Mouse (Mus musculus) liver (tissue): ENCODE measurements around the gene Clec2g.
A peak's percentile ranks its signal among the peaks of the same experiment; 100 is the strongest.
"Not testable (repeated sequence)": the region's sequence is repeated elsewhere in the genome, so short reads cannot be mapped to it uniquely, and the experiment has no call there.

Experiments
- DNase-seq: peaks from one replicate; pipeline ENCODE4 v3.0.0-alpha.2; 2020; ENCODE audit warnings: mixed read lengths

Gene Clec2g

DNA sequence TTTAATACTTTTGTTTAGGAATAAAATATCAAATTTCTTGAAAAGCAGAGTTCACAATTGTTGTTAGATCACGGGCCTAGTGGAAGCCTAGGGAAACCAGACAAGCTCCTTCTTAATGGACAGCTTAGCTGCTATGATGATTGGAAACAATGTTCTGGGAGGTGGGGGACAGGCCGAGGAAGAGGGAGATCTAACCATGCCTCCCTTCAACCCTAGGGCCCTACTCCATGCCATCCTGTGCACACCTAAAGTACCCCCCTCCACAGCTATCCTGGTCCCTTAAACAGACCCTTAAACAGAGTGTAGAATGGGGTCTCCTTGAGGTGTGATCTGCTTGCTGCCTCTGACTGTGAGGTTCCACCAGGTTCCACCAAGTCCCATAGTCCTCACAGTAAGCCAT is 38.0 kb downstream of the Clec2g start:
- no peak for DNase-seq

DNA sequence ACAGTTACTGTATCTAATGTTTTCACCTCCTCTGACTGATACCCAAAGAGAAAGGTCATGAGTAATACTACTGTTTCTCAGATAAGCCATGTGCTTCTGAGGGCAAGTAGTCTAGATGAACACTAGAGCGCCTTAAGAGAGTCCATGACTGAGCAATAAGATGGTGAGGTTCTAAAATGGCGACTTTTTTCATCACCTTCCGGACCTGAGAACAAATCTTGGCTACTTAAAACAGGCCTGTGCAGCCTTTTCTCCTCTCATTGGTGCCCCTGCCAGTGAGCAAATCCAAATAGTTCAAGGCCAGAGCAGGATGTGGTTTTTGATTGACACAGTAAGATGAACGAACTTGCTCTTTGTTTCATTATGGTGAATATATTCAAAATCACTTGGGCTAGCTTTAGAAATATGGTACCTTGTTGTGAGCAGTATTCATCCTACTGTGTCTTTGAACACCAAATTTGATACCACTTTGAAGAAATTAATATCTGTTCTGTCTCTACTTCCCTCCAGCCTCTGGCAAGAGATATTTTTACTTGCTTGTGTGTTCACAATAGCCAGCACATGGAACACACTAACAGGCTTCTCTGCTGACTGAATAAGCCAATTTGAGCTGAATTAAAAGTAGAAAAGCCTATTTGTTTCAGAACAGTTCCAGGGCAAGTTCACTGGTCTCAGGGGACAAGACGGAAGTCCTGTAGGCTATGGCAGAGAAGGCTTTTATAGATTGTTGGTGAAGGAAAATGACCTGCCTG is 38.7 kb downstream of the Clec2g start:
- no peak for DNase-seq

DNA sequence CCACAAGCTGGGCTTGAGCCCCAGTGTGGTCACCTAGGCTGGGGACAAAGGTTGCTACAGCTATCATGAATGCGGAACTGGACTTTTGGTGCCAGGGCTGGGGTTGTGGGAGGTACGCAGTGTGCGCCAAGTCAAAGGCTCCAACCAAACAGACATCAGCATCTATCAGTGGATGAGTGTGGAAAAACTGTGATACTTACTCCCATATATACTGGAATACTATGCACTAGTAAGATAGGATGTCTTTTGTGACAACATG is 39.2 kb downstream of the Clec2g start:
- no peak for DNase-seq

DNA sequence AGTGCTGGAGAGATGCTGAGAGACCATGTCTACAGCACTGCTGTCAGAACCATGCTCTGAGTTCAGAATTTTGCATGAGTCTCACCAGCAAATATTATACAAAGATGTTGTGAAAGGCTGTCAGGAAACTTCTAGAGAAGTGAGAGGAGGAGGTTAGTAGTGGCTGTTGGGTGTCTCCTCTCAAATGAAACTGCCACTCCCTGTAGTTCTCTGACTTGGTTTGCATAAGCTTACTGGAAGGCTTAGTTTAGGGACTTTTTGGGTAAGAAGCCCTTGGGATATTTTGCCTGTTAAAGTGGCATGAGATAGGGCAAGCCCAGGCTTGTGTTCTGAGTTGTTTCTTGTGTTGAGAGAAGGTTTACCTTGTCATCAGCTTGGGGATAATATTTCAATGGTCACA is 40.7 kb downstream of the Clec2g start:
- DNase-seq: not testable (repeated sequence)

DNA sequence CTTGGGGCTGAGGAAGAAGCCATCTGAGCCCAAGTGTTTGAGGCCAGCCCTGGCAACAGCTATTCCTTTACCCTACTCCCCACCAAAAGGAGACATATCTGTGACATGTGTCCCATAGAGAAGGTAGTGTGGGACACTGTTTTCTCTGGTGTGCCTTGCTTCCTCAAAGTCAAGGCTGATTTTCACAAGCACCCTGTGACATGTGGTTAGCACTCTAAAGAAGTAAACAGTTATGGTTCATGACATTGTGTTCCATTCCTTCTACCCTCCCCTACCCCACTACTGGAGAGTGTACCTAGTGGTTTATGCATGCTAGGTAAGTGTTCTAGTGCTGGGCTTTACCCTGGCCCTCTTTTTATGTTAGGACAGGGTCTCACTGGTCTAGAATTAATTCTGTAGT is 42.0 kb downstream of the Clec2g start:
- DNase-seq: no peak

DNA sequence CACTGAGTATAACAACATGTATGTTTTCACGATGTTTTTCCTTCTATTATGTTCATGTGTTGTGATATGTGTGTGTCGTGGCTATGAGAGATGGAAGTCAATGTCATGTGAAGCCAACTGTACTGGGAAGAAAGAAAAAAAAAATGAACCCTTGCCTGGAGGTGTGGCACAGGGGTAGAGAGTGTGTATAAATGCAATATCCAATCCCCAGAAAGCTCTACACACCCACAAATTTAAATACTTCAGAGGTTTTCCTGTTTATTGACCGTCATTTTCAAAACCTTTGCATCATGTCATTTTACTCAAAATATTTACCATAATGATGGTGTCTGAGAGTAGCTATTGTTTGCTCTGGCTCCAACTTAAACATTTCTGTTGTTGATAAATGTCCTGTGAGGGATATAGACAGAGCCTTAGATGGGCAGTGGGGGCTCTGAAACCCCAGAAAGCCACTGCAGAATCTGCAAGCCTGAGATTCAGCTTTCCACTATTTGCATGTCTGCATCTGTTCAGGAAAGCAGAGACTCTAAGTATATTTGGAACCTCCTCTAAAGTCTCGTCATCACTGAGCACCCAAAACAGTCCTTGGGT is 47.9 kb downstream of the Clec2g start:
- not testable (repeated sequence) for DNase-seq

DNA sequence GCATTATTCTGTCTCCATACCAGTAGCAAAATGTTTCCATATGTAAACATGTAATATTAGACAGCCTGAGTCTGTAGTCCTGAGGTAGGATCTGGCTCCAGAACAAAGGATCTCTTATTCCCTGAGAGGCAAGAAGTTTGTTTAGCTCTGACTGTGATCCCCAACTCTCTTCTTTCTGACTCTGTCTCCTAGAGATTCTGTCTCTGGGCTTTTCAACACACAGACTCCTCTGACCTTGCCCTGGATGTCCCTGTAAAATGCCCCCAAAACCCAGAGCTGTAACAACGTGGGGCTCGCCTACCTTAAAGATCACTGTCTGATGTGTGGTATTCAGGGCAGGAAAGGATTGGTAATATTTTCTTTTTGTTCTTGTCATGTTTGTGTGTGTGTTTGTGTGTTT is 58.2 kb downstream of the Clec2g start:
- no peak for DNase-seq

DNA sequence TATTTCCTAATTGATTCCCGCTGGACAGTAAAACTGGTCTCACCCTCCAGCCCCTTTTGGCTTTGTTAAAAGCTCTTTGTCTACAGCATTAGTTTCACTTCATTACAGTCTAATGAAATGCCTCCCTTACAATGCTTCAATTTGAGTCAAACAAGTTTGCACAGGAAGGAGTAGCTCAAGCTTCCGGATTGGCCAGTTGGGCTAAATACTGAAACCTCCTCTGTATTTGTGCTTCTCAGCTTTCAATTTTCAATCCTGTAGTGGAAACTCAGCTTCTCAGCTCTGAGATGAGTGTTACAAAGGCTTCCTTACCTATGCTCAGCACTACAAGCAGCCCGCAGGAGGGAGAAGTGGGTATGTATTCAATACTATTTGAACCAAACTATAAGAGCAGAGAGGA is 58.6 kb downstream of the Clec2g start:
- DNase-seq: no peak

DNA sequence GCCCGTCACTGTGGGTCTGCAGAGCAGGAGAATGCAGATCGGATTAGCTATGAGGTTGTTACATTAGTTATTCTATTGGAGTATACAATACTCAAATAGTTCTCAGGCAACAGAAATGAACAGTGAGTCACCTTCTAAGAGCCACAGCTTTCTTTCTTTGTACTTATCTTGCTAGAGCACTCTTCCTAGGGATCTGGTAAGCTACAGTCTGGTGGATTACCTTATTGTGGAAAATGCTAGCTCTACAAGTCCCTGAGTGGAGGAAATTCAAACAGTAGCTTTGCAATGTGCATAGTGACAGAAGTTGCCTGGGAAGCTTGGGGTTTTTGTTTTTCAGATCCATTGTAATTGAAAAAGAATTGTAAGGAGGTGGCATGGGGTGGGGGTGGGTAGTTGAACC is 59.0 kb downstream of the Clec2g start:
- DNase-seq: no peak

DNA sequence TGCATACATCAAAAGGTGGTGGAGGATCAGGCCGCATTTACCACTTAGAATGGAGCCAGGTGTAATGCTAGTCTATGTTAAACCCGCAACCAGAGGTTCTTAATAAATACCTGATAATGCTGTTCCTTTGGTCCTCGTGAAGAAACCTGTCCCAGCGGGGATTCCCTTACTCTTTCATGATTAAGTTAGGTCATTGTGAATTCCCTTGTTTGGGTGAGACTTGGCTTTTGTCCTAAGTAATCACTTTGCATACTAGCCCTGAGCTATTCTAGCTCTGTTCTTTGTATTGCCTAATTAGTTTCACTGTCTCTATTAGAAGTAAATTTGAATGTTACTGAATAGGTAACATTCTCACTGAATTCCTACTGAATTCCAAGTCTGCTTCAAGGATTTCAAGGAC is 60.2 kb downstream of the Clec2g start:
- no peak for DNase-seq

DNA sequence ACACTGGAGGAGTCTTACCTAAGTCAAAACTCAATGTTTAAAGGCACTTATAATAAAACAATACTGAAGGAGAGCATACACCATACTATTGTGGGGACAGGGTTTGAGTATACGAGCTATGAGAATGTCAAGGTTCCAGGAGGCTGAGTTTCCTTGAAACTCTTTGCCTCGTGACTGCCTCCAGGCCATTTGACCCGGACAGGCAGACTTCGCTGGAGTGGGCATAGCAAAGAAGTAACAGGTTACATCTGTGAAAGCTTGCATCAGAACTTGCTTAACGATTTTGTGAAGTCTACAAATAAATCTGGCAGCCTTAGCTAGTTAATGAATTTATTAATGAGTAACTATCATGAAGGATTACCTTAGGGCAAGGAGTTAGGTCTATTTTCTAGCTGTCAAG is 60.6 kb downstream of the Clec2g start:
- DNase-seq: no peak

DNA sequence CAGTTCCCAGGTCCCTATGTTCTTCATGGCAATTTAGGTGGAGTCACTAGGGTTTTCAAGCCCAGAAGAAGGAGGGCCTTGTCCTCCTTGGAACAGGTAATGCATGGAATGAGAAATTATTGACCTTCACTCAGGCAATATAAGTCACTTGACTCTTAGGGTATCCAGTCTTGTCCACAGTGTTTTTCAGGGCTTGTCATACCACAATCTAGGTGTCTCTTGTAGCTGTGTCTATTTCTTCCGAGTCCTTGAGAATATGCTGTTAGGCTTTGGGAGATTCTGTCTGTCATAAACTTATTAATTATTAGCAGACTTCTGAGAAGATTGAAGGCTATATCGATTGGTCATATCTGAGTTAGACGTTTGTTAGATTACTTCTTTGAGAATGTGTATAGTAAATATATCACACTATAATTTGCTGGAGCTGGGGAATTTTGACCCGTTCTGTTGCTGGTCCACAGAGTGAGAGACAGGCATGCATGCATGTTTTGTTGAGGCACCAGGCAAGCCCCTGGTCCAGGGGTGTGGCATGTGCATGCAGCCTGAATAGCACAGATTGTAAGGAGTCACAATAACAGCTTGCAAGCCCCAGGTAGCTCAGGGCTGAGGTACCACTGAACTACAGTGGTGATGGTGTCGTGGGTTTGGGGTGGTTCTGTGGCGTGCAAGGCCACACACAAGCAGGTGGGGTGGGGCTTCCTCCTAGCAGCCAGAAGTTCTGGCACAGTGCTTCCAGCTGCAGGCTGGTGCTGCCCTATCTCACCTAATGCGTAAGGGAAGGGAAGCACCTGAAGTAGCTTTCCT is 61.3 kb downstream of the Clec2g start:
- DNase-seq: peak; percentile 4

DNA sequence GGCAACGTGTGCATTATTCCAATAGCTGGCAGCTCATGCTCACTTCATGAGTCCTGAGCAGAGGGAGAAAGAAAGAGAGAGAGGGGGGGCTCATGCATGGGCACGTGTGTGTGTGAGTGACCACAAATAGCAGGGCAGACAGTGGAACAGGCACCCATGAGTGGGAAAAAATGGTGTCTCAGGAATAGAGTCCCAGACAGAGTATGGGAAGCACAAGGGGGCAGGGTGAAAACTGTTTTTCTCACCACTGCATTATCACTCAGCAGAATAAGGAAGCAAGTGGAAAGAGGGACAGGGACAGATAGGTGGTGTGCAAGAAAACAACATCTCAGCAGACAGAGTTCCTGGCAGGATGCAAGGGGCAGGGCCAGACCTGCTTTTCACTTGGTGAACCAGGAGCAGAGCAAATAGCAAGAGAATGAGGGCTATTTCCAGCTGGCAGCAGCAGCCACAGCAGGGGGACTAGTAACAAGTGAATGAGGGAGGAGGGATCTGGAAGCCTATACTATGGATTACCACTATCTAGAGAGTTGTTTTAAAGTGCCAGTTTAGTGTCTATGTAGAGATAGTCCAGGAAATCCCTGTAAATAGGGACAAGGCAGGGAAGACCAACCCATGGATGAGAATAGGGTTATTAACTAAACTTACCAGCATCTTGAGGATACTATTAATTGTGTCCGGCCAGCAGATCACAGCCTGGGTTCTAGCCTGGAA is 62.0 kb downstream of the Clec2g start:
- peak; percentile 15 for DNase-seq

DNA sequence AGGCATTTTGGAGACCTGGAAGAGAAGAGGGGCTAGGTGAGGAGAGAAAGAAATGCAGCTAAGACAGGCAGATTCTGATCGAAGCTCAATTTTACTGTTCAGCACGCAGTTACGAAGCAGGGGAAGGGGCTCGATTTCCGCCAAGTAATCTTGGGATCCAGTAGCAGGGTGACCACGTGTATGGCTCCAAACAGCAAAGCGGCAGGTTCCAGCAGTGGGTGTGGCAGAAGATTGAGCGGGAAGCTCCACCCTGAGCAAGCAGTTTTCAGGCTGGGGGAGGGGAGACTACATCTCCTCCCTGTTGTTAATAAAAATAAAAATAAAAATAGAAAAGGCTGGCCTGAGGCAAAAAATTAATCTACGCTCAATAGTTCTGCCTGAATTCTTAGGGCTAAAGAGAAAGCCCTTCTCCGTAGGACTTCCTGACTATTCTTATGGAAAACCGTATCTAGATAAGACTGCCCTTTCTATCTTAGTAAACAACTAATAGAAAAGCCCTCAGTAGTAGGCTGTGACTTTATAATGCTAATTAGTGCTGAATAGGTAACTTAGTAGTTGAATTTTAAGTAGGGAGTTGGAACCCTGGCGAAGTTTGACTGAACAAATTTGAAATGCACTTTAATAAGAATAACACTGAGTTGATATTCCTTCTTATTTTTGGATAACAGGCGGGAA is 62.7 kb downstream of the Clec2g start:
- peak; percentile 67 for DNase-seq

DNA sequence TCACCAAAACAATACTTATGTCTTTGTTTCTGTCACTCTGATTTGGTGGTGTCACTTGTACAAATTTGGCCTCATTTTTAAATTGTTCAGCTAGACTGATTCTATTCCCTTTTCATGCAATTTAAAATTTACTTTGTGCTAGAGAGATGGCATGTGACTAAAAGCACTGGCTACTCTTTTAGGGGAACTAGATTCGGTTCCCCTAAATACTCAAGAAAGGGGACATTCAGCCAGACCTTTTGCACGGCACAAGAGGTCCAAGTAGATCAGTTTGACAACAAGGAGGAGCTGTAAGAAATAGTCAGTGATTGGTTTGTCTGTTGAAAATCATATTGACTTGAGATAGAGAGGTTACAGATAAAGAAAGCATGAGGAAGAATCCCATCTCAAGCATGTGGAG is 67.2 kb downstream of the Clec2g start:
- DNase-seq: no peak

DNA sequence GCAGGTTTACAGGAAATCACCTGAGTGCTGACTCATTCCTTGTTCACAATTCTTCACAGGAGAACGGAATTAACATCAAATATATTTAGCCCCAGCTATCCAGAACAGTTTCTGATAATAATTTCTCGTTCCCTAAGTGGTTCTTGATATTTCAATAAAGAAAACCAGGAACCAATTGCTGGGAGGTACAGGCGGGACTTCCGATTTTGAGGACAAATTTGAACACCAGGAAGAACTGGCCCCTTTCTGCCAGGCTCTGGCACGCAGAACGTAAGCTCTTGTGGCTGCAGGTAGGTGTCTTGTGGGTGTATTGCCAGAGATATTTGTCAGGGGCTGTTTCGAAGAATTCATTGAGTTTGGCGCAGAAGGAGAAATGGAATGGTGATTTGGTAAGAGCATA is 74.4 kb downstream of the Clec2g start:
- DNase-seq: no peak

DNA sequence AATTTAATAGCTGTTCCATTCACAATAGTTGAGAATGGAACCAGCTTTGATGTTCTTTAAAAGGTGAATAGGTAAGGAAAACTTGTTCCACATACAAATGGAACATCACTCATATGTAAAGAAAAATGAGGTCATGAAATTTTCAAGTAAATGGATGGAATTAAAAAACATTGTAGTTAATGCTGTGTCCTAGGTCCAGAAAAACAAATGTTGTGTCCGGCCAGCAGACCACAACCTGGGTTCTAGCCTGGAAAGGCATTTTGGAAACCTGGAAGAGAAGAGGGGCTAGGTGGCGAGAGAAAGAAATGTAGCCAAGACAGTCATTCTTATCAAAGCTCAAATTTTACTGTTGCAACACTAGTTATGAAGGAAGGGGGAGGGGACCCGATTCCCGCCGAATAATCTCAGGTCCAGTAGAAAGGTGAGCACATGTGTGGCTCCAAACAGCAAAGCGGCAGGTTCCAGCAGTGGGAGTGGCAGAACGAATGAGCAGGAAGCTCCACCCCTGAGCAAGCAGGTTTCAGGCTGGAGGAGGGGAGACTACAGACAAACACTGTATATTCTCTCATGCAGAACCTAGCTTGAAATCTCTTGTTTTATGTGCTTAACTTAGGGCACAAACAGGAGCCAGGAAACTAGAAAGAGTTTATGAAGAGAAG is 75.8 kb downstream of the Clec2g start:
- not testable (repeated sequence) for DNase-seq

DNA sequence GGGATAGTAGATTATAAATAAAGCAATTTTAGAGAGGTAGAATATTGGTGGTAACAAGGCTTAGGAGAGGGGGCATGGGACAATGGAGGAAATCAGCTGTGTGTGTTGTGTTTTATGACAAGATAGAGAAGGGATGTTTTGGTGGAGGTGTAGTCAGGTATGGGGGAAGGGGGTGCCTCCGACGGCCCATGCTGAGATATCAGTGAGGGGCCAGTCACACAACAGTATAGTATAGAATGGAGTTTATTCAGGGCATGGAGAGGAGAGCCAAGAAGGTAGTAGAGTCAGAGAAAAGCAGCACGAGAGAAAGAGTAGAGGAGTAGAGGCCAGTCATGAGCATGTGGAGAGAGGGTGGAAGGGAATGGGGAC is 76.3 kb downstream of the Clec2g start:
- no peak for DNase-seq

DNA sequence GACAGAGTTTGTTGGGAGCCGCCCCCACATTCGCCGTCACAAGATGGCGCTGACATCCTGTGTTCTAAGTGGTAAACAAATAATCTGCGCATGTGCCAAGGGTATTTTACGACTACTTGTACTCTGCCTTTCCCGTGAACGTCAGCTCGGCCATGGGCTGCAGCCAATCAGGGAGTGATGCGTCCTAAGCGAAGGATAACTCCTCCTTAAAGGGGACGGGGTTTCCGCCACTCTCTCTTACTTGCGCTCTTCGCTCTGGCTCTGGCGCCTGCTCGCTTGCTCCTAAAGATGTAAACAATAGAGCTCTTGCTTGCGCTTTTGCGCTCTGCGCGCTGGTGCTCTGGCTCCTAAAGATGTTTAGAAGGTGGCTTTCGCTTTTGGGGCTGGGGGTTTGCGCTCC is 77.8 kb downstream of the Clec2g start:
- not testable (repeated sequence) for DNase-seq

DNA sequence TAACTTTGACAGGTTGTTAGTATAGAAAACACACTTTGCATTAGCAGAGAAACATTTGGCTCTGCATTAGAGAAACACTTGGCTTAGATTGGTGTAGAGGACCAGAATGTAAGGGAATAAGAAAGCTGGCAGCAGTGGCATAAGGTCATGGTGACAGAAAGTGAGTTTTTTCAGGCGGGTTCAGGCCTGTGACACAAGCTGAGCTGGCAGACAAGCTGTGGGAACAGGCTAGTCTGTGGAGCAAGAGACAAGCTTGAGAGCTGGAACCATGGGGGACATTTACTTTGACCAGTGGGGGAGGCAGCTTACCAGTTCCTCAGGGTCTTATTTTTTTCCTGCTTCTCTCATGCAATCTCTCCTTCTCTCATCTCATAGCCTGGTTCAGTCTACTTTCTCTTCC is 78.8 kb downstream of the Clec2g start:
- no peak for DNase-seq

DNA sequence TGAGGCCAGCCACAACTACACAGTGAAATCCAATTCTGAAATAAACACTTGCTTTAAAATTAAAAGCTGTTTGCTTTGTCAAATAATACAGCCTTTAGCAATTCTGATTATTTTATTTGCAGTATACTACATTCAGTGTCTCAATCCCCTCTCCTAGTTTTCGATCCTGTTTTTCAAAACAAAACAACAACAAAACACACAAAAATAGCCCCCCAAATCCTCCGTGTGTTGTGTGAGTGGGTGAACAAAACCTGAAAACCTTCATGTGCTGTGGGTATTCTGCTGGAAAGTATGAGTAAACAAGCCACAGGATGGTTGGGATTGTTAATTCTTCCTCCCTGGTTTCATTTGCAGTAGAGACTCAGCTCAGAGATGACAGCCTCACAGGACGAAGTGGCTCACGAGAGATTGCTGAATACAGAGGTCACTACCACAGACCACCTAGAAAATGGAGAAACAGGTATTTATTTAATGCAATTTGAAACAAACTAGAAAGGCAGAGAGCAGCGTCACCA is 79.6 kb downstream of the Clec2g start:
- no peak for DNase-seq

DNA sequence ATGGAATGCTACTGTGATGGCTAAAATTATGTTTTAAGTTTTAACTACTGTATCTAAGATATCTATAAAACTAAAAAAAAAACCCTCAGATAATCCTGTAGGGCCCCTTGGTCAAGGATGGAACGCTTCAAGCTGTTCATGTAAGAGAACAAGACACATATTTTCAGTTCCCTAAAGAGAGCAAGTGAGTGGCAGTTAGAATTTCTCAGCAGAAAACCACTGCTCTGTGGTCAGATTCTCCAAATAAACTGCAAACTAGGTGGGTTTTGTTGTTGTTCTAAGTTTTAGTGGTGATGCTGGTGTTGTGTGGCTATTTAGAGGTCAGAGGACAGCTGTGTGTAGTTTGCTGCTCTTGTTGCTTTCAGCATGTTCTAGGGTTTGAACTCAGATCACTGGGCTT is 80.2 kb downstream of the Clec2g start:
- DNase-seq: no peak
